Mouse (Mus musculus): Measurements from ENCODE around the gene Gm45021. TPM values are rescaled to one million over a fixed set of nuclear protein-coding genes. Genes with fewer than 3 reads are reported as not detected.

The Gm45021 gene
- polyA plus RNA-seq, 1 experiment, result not detected

DNA sequence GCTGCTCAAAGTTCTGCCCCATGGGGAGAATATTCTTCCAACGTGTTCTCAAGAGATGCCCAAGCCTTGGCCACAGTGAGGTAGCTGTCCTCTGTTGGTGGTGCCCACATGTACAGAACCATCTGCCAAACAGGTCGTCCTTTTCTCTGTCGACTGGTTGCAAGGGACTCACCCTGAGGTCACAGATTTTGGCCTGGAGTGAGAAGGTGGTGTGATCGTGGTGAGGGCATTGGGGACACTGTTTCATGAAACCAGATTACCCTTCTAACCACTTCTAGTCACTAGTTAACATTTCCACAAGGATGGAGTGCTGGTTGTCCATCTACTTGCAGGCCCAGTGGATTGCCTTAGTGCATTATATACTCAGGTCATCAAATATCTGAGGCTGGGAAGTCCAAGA is 59.4 kb downstream of the Gm45021 start:
- no peaks in the 10 kb centered on the region for H3K79me2 ChIP-seq (ENCODE audit: control insufficient read depth, insufficient read depth)

DNA sequence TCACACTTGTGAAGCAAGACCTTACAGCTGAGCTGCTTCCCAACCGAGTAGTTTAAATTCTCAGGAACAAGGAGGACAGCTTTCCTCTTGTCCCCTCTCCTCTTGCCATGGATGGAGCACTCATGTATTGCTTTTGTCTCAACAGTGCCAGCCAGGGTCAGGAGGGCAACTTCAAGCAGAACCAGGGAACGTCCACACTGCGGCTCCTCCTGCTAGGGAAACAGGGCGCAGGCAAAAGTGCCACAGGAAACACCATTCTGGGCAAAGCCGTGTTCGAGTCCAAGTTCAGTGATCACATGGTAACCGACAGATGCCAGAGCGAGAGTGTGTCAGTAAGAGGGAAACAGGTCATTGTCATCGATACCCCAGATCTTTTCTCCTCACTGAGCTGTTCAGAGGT is 60.6 kb downstream of the Gm45021 start:
- H3K36me3 ChIP-seq (ENCODE audit: control insufficient read depth, insufficient read depth), result no peaks in the 10 kb centered on the region
- H3ac ChIP-seq (ENCODE audit: control insufficient read depth, insufficient read length), result no peak overlapping the region
- H3K4me3 ChIP-seq, result no peak overlapping the region
- H3K79me2 ChIP-seq (ENCODE audit: control insufficient read depth, insufficient read depth), result no peaks in the 10 kb centered on the region
- TF ChIP-seq TCF12 (IDR thresholded peaks at IDR 0.05; ENCODE audit: insufficient read depth, poor library complexity, severe bottlenecking), result no peak
- TF ChIP-seq MYOD1 (IDR thresholded peaks at IDR 0.05; ENCODE audit: control insufficient read depth in 1 of 3, insufficient read length in 2 of 3, low read depth in 2 of 3), result no peak
- TF ChIP-seq POLR2AphosphoS2 (IDR thresholded peaks at IDR 0.05; ENCODE audit: insufficient read length, low read depth), result no peak
- no peak for TF ChIP-seq MAX (IDR thresholded peaks at IDR 0.05; ENCODE audit: low read depth)
- TF ChIP-seq E2F4 (IDR thresholded peaks at IDR 0.05; ENCODE audit: insufficient read depth), result no peak
- TF ChIP-seq POLR2A (IDR thresholded peaks at IDR 0.05; ENCODE audit: insufficient read length, low read depth), result no peak
- TF ChIP-seq CEBPB (IDR thresholded peaks at IDR 0.05; ENCODE audit: insufficient read depth, poor library complexity, severe bottlenecking), result no peak
- peaks cover 6% of the 10 kb centered on the region for H3K27me3 ChIP-seq (ENCODE audit: control insufficient read depth, insufficient read depth, insufficient read length)
- H3K4me2 ChIP-seq (ENCODE audit: low read depth), result no peak overlapping the region

More for the DNA sequence above, 59.4 kb downstream of the Gm45021 start:
- Histone ChIP-seq H3K36me3 (ENCODE audit: control insufficient read depth, insufficient read depth) (no peaks in the 10 kb centered on the region), H3ac (ENCODE audit: control insufficient read depth, insufficient read length) (no peak overlapping the region), H3K4me2 (ENCODE audit: low read depth) (no peak overlapping the region), H3K27me3 (ENCODE audit: control insufficient read depth, insufficient read depth, insufficient read length) (peaks cover 6% of the 10 kb centered on the region), H3K4me3 (no peak overlapping the region)
- no peak for TF ChIP-seq E2F4 (IDR thresholded peaks at IDR 0.05; ENCODE audit: insufficient read depth)
- TF ChIP-seq TCF3 (IDR thresholded peaks at IDR 0.05; ENCODE audit: insufficient read length, low read depth), result no peak

DNA sequence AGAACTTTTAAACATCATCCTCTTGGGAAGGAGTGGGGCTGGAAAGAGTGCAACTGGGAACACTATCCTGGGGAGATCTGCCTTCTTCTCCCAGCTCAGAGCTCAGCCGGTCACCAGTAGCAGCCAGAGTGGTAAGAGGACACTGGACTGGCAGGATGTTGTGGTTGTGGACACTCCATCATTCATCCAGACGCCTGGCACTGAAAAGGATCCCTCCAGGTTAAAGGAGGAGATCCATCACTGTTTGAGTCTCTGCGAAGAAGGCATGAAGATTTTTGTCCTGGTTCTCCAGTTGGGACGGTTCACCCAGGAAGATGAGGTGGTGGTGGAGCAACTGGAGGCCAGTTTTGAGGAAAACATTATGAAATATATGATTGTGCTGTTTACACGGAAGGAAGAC is 69.3 kb downstream of the Gm45021 start:
- Histone ChIP-seq H3K36me3 (ENCODE audit: control insufficient read depth, insufficient read depth) (no peaks in the 10 kb centered on the region), H3K4me2 (ENCODE audit: low read depth) (no peak overlapping the region), H3K27me3 (ENCODE audit: control insufficient read depth, insufficient read depth, insufficient read length) (peaks cover 5% of the 10 kb centered on the region), H3ac (ENCODE audit: control insufficient read depth, insufficient read length) (no peak overlapping the region), H3K79me2 (ENCODE audit: control insufficient read depth, insufficient read depth) (no peaks in the 10 kb centered on the region), H3K4me3 (no peak overlapping the region)
- TF ChIP-seq E2F4 (IDR thresholded peaks at IDR 0.05; ENCODE audit: insufficient read depth) (no peak), CEBPB (IDR thresholded peaks at IDR 0.05; ENCODE audit: insufficient read depth, poor library complexity, severe bottlenecking) (no peak), TCF3 (IDR thresholded peaks at IDR 0.05; ENCODE audit: insufficient read length, low read depth) (no peak), MAX (IDR thresholded peaks at IDR 0.05; ENCODE audit: low read depth) (no peak), TCF12 (IDR thresholded peaks at IDR 0.05; ENCODE audit: insufficient read depth, poor library complexity, severe bottlenecking) (no peak), MYOG (IDR thresholded peaks at IDR 0.05; ENCODE audit: control insufficient read depth in 1 of 3, insufficient read depth in 1 of 3, insufficient read length in 2 of 3, low read depth in 2 of 3) (no peak), SRF (IDR thresholded peaks at IDR 0.05; ENCODE audit: control insufficient read depth, insufficient read length, low read depth) (no peak), REST (IDR thresholded peaks at IDR 0.05; ENCODE audit: insufficient read depth, insufficient read length) (no peak), POLR2A (IDR thresholded peaks at IDR 0.05; ENCODE audit: insufficient read length, low read depth) (no peak), USF1 (IDR thresholded peaks at IDR 0.05; ENCODE audit: low read depth) (no peak), MYOD1 (IDR thresholded peaks at IDR 0.05; ENCODE audit: control insufficient read depth in 1 of 3, insufficient read length in 2 of 3, low read depth in 2 of 3) (no peak), POLR2AphosphoS2 (IDR thresholded peaks at IDR 0.05; ENCODE audit: insufficient read length, low read depth) (no peak)

Other genes with a start within 250 kb of the Gm45021 start
- gene Krba1, start 194.0 kb upstream of the Gm45021 start, polyA plus RNA-seq (2012; fragmentation: generic; extraction: Trizol), result 2.6 TPM
- 1.7 TPM for gene Zfp467, start 143.8 kb upstream of the Gm45021 start, polyA plus RNA-seq (2012; fragmentation: generic; extraction: Trizol)
- gene Sspo, start 141.4 kb upstream of the Gm45021 start, polyA plus RNA-seq (2012; fragmentation: generic; extraction: Trizol), result 2.5 TPM
- 5.1 TPM for gene Atp6v0e2, start 52.0 kb upstream of the Gm45021 start, polyA plus RNA-seq (2012; fragmentation: generic; extraction: Trizol)
- 10.0 TPM for gene Lrrc61, start 34.8 kb upstream of the Gm45021 start, polyA plus RNA-seq (2012; fragmentation: generic; extraction: Trizol)
- 0.17 TPM for gene Rarres2, start 16.8 kb upstream of the Gm45021 start, polyA plus RNA-seq (2012; fragmentation: generic; extraction: Trizol)
- 15.3 TPM for gene Repin1, start 4.3 kb downstream of the Gm45021 start, polyA plus RNA-seq (2012; fragmentation: generic; extraction: Trizol)
- 1.5 TPM for gene Gm44965, start 4.3 kb downstream of the Gm45021 start, polyA plus RNA-seq (2012; fragmentation: generic; extraction: Trizol)
- 4.1 TPM for gene Zfp775, start 12.5 kb downstream of the Gm45021 start, polyA plus RNA-seq (2012; fragmentation: generic; extraction: Trizol)
- 0.01 TPM for gene AI854703, start 37.2 kb downstream of the Gm45021 start, polyA plus RNA-seq (2012; fragmentation: generic; extraction: Trizol)
- gene Gimap8, start 57.6 kb downstream of the Gm45021 start, polyA plus RNA-seq (2012; fragmentation: generic; extraction: Trizol), result 0.01 TPM
- 0.42 TPM for gene Gimap9, start 86.5 kb downstream of the Gm45021 start, polyA plus RNA-seq (2012; fragmentation: generic; extraction: Trizol)
- not detected for gene Gimap4, start 94.9 kb downstream of the Gm45021 start, polyA plus RNA-seq (2012; fragmentation: generic; extraction: Trizol)
- not detected for gene Gimap6, start 118.6 kb downstream of the Gm45021 start, polyA plus RNA-seq (2012; fragmentation: generic; extraction: Trizol)
- not detected for gene Gm28053, start 129.0 kb downstream of the Gm45021 start, polyA plus RNA-seq (2012; fragmentation: generic; extraction: Trizol)
- gene Gimap7, start 129.0 kb downstream of the Gm45021 start, polyA plus RNA-seq (2012; fragmentation: generic; extraction: Trizol), result not detected
- gene Gimap1, start 149.4 kb downstream of the Gm45021 start, polyA plus RNA-seq (2012; fragmentation: generic; extraction: Trizol), result not detected
- gene Gimap5, start 156.6 kb downstream of the Gm45021 start, polyA plus RNA-seq (2012; fragmentation: generic; extraction: Trizol), result not detected
- gene Gimap3, start 181.2 kb downstream of the Gm45021 start, polyA plus RNA-seq (2012; fragmentation: generic; extraction: Trizol), result not detected